Mouse (Mus musculus): Measurements from ENCODE around the gene Igsf21.

GRCm38 (mm10) chr4:140243231-140243630 lies 3.4 kb downstream of the Igsf21 start:
- TF ChIP-seq TAL1 (IDR thresholded peaks at IDR 0.05; ENCODE audit: low read length), result no peak
- TF ChIP-seq GATA1 (IDR thresholded peaks at IDR 0.05; ENCODE audit: low read length), result no peak
